Mouse (Mus musculus) thymus, adult 2 months (tissue): ENCODE data around the gene Secisbp2.

Source experiments
- CTCF ChIP-seq: fragments of 200-500 bp; IDR thresholded peaks from 2 replicates; pipeline ENCODE4 v1.5.1; 2012; ENCODE audit warnings: mild to moderate bottlenecking, control low read depth, low read length, moderate library complexity, borderline replicate concordance; ENCODE audit not compliant: control insufficient read depth, poor library complexity, insufficient read depth; ENCODE audit errors: extremely low read depth
- POLR2A ChIP-seq: fragments of 200-500 bp; IDR thresholded peaks from 2 replicates; pipeline ENCODE4 v1.6.1; 2012; ENCODE audit warnings: mild to moderate bottlenecking, low read length, control low read depth, moderate library complexity; ENCODE audit not compliant: control insufficient read depth, poor library complexity, insufficient read depth; ENCODE audit errors: extremely low read depth

GRCm38 (mm10) chr13:51618602-51619001 is 32.9 kb upstream of the Secisbp2 start:
- TF ChIP-seq CTCF (no peak), POLR2A (no peak)
